Mouse (Mus musculus) liver, adult 2 months (tissue): ENCODE data around the gene Emx1.
"Not testable (repeated sequence)": the region's sequence is repeated elsewhere in the genome, so short reads cannot be mapped to it uniquely, and the experiment has no call there.

Source experiments
- CTCF ChIP-seq: fragments of 200-500 bp; IDR thresholded peaks from 2 replicates; pipeline ENCODE4 v1.5.1; 2011; ENCODE audit warnings: low read depth, low read length, control low read depth
- POLR2A ChIP-seq: fragments of 200-500 bp; IDR thresholded peaks from 2 replicates; pipeline ENCODE4 v1.6.1; 2011; ENCODE audit warnings: low read length, control low read depth; ENCODE audit not compliant: insufficient read depth; ENCODE audit errors: extremely low read depth

DNA sequence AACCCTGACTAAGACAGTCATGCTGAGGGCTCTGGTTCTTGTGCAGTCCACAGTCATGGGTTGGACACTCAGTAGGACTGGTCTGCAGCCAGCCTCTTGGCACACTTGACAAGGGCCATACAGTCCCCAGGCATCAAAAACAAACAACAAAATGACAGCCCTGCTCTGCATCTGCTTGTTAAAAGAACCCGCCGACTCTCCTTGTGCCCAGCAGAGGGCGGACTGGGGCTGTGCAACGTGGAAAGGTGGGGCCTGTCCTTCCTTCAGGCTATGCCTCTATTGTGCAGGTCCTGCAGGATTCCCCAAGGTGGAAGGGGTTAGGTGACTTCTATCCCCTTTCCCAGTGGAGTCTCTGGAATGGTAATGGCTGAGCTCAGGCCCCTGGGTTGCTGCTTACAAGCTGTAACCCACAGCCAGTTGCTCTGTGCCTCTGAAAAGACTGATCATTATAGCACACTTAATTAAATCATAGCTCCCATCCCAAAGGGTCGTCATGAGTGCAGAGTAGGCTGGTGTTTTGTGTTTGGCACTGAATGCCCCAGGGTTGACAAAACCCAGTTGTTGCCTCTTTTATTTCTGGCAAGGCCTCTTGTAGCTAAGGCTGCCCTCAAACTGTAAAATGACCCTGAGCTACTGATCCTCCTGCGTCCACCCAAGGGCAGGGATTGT is 28.0 kb upstream of the Emx1 start:
- TF ChIP-seq POLR2A, result not testable (repeated sequence)
- TF ChIP-seq CTCF, result peak; percentile 77
